Mouse (Mus musculus) stomach, embryonic 15.5 days (tissue): ENCODE data around the gene H2al1a. TPM values are rescaled to one million over a fixed set of nuclear protein-coding genes. Genes with fewer than 3 reads are reported as not detected.

ENCODE experiments used
- polyA plus RNA-seq: library from polyadenylated mRNA; unstranded; fragments of >200 nt; fragmentation: Nextera tagmentation; extraction: Ambion mirVana; gene quantifications from 2 replicates; pipeline ENCODE4 v1.2.1, GENCODE M21; 2015

H2al1a gene
- polyA plus RNA-seq, 1 experiment from 2014 or later, result not detected

Other genes with a start within 250 kb of the H2al1a start
- not detected in 2 replicates for gene H2al1b, start 3.2 kb downstream of the H2al1a start, polyA plus RNA-seq
- gene H2al1c, start 6.4 kb downstream of the H2al1a start, polyA plus RNA-seq, result not detected in 2 replicates
- gene H2al1d, start 9.6 kb downstream of the H2al1a start, polyA plus RNA-seq, result not detected in 2 replicates
- not detected in 2 replicates for gene H2al1e, start 12.7 kb downstream of the H2al1a start, polyA plus RNA-seq
- gene H2al1f, start 15.9 kb downstream of the H2al1a start, polyA plus RNA-seq, result not detected in 2 replicates
- not detected in 2 replicates for gene H2al1g, start 19.0 kb downstream of the H2al1a start, polyA plus RNA-seq
- not detected in 2 replicates for gene H2al1h, start 22.2 kb downstream of the H2al1a start, polyA plus RNA-seq
- not detected in 2 replicates for gene H2al1i, start 25.4 kb downstream of the H2al1a start, polyA plus RNA-seq
- gene H2al1j, start 28.6 kb downstream of the H2al1a start, polyA plus RNA-seq, result not detected in 2 replicates